Mouse (Mus musculus) liver, embryonic 16.5 days (tissue): ENCODE results near the gene Crat. TPM values are rescaled to one million over a fixed set of nuclear protein-coding genes. Genes with fewer than 3 reads are reported as not detected.
A peak's percentile ranks its signal among the peaks of the same experiment; 100 is the strongest.

Experiments used
- ATAC-seq: fragments of 200-750 bp; cut with Nextera tagmentation; 2 replicates; pipeline ENCODE4 v1.8.0; 2017; ENCODE audit warnings: low read depth, mild to moderate bottlenecking, moderate number of reproducible peaks, moderate library complexity
- H3K27ac ChIP-seq: fragments of 300-500 bp; sonication (generic); 2 replicates; pipeline ENCODE4 v1.5.1; 2014; ENCODE audit warnings: mild to moderate bottlenecking, low read length
- H3K27me3 ChIP-seq: fragments of 300-500 bp; sonication (generic); 2 replicates; pipeline ENCODE4 v1.6.1; 2014; ENCODE audit warnings: low read depth, low read length, mixed read lengths; ENCODE audit not compliant: control insufficient read depth, insufficient read depth
- H3K36me3 ChIP-seq: fragments of 300-500 bp; sonication (generic); 2 replicates; pipeline ENCODE4 v1.6.1; 2014; ENCODE audit warnings: mild to moderate bottlenecking; ENCODE audit not compliant: control insufficient read depth, insufficient read depth
- H3K4me1 ChIP-seq: fragments of 300-500 bp; sonication (generic); 2 replicates; pipeline ENCODE4 v1.6.1; 2014; ENCODE audit warnings: low read depth, low read length, mixed read lengths; ENCODE audit not compliant: control insufficient read depth
- H3K4me2 ChIP-seq: fragments of 300-500 bp; sonication (generic); 2 replicates; pipeline ENCODE4 v1.6.1; 2014; ENCODE audit warnings: low read depth, low read length, mixed read lengths
- H3K4me3 ChIP-seq: fragments of 300-500 bp; sonication (generic); 2 replicates; pipeline ENCODE4 v1.5.1; 2014; ENCODE audit warnings: low read depth, mild to moderate bottlenecking, low read length
- H3K9ac ChIP-seq: fragments of 300-500 bp; sonication (generic); 2 replicates; pipeline ENCODE4 v1.6.1; 2014; ENCODE audit warnings: low read depth, low read length
- H3K9me3 ChIP-seq: fragments of 300-500 bp; sonication (generic); replicated peaks from 2 replicates; pipeline ENCODE4 v1.6.1; 2016; ENCODE audit warnings: low read length; ENCODE audit not compliant: control insufficient read depth
- WGBS: fragments of 180-500 bp; shearing (Covaris S2); extraction: QIAGEN DNeasy Blood & Tissue Kit; methylation state at CpG from one replicate; pipeline ENCODE4 v1.1.7; 2014; ENCODE audit not compliant: insufficient replicate concordance; 5-methylcytosine and 5-hydroxymethylcytosine counted together
- polyA plus RNA-seq: library from polyadenylated mRNA; unstranded; fragments of >200 nt; fragmentation: Nextera tagmentation; extraction: Ambion mirVana; gene quantifications from 2 replicates; pipeline ENCODE4 v1.2.1, GENCODE M21; 2015

Crat gene
- polyA plus RNA-seq, 1 experiment from 2014 or later = 31.3 TPM

DNA sequence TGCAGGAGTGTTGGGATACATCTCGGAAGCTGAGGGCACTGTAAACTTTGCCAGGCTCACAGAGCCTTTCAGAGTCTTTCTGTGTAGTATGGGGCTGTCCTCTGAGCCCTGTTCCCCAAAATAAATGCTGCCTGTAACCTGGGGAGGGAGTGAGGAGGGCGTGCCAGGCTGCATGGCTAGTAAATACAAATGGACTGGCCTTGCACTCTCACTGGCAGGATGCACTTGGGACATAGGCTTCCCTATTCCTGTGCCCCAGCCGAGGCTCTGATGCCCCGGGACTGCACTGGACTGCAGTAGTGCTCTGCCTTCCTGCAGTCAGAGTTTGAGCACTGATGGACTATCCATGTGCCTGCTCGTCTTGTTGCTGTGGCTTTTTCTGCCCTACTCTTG is 26.9 kb upstream of the Crat start:
- no peak for ATAC-seq
- H3K27me3 ChIP-seq = no peaks in the 10 kb centered on the region
- H3K9me3 ChIP-seq = no peaks in the 10 kb centered on the region
- peak overlapping the region; percentile 24; the same call in 1 of the 2 replicates for H3K4me3 ChIP-seq
- peak overlapping the region; percentile 86 for H3K27ac ChIP-seq
- peak overlapping the region; percentile 40 for H3K4me2 ChIP-seq
- 67% methylated on average over 5 of the region's 5 CpGs for WGBS
- H3K4me1 ChIP-seq = peaks cover 29% of the 10 kb centered on the region
- H3K36me3 ChIP-seq = peaks cover 53% of the 10 kb centered on the region
- H3K9ac ChIP-seq = peak overlapping the region; percentile 0; the same call in 1 of the 2 replicates

- 40% methylated on average over 15 of the region's 15 CpGs for WGBS
- H3K4me1 ChIP-seq = peaks cover 29% of the 10 kb centered on the region
- H3K36me3 ChIP-seq = peaks cover 56% of the 10 kb centered on the region
- peak overlapping the region; percentile 40 for H3K4me2 ChIP-seq
- peak overlapping the region; percentile 24; the same call in 1 of the 2 replicates for H3K4me3 ChIP-seq
- H3K9ac ChIP-seq = peak overlapping the region; percentile 0; the same call in 1 of the 2 replicates
- H3K27ac ChIP-seq = peak overlapping the region; percentile 86
- no peaks in the 10 kb centered on the region for H3K27me3 ChIP-seq
- ATAC-seq = peak; percentile 19; the same call in 1 of the 2 replicates
- no peaks in the 10 kb centered on the region for H3K9me3 ChIP-seq
Measured at GRCm38 (mm10) chr2:30441518-30442497, 26.2 kb upstream of the Crat start.

- H3K9ac ChIP-seq = no peak overlapping the region
Measured at GRCm38 (mm10) chr2:30440701-30441517, 25.3 kb upstream of the Crat start.

DNA sequence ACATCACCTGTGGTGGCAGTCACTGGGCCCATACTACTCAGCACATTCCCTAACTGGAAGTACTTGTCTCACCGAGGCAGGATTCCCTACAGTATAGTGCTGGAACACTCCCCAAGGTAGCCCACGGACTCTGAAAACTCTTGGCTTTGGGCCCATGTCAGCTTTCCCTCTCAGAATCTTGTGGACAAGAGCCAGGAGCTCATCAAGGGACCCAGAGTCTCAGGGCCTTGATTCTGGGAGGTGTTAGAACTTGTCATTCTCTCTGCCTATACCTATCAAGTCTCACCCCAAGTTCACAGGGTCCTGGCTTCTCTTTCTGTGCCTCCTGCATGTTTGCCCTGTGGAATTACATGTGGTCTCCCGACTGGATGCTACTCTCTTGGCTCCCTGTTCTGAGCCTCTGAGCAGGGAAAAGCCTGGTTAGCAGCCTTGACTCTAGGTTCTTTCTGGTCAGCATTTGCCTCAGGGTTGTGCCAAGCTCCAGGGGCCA is 24.6 kb upstream of the Crat start:
- 70% methylated on average over 3 of the region's 3 CpGs for WGBS
- Histone ChIP-seq H3K9ac (no peak overlapping the region), H3K27me3 (no peaks in the 10 kb centered on the region), H3K27ac (peak overlapping the region; percentile 86), H3K4me2 (no peak overlapping the region), H3K9me3 (no peaks in the 10 kb centered on the region), H3K4me1 (peaks cover 28% of the 10 kb centered on the region), H3K4me3 (no peak overlapping the region), H3K36me3 (peaks cover 46% of the 10 kb centered on the region)
- no peak for ATAC-seq

More at GRCm38 (mm10) chr2:30440701-30441517, 25.3 kb upstream of the Crat start:
- WGBS = 24% methylated on average over 12 of the region's 12 CpGs
- peak; percentile 35 for ATAC-seq
- no peak overlapping the region for H3K4me3 ChIP-seq
- peaks cover 29% of the 10 kb centered on the region for H3K4me1 ChIP-seq
- H3K27me3 ChIP-seq = no peaks in the 10 kb centered on the region
- no peaks in the 10 kb centered on the region for H3K9me3 ChIP-seq
- H3K4me2 ChIP-seq = peak overlapping the region; percentile 40
- H3K27ac ChIP-seq = peak overlapping the region; percentile 86
- H3K36me3 ChIP-seq = peaks cover 52% of the 10 kb centered on the region

- 91% methylated on average over 6 of the region's 6 CpGs for WGBS
- Histone ChIP-seq H3K36me3 (peaks cover 41% of the 10 kb centered on the region), H3K4me1 (peaks cover 28% of the 10 kb centered on the region), H3K4me2 (no peak overlapping the region), H3K27ac (peak overlapping the region; percentile 25; the same call in 1 of the 2 replicates), H3K4me3 (no peak overlapping the region), H3K9ac (no peak overlapping the region), H3K27me3 (no peaks in the 10 kb centered on the region), H3K9me3 (no peaks in the 10 kb centered on the region)
- ATAC-seq = no peak
Measured at GRCm38 (mm10) chr2:30439631-30440030, 24.0 kb upstream of the Crat start.

DNA sequence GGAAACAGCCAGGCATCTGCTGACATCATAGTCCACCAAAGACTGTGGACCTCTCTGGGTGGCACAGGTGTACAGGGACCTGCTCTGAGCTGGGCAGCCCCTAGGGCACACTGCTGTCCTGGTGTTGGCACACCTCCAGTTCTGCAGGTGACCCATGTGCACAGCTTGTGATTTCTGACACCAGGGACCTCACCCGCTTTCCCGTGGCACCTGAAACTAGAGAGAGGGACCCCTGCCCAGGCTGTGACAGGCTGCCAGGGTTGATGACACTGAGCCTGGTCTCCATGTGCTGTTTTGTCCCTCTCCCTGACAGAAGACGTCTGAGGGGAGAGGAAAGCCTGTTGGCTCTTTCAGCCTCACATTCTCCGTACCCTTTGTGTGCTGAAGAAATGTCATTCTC is 22.2 kb upstream of the Crat start:
- peaks cover 35% of the 10 kb centered on the region for H3K4me1 ChIP-seq
- no peak overlapping the region for H3K4me3 ChIP-seq
- no peak for ATAC-seq
- no peak overlapping the region for H3K4me2 ChIP-seq
- 89% methylated on average over 4 of the region's 4 CpGs for WGBS
- no peaks in the 10 kb centered on the region for H3K27me3 ChIP-seq
- H3K9me3 ChIP-seq = no peaks in the 10 kb centered on the region
- no peak overlapping the region for H3K9ac ChIP-seq
- peaks cover 44% of the 10 kb centered on the region for H3K36me3 ChIP-seq
- no peak overlapping the region for H3K27ac ChIP-seq

DNA sequence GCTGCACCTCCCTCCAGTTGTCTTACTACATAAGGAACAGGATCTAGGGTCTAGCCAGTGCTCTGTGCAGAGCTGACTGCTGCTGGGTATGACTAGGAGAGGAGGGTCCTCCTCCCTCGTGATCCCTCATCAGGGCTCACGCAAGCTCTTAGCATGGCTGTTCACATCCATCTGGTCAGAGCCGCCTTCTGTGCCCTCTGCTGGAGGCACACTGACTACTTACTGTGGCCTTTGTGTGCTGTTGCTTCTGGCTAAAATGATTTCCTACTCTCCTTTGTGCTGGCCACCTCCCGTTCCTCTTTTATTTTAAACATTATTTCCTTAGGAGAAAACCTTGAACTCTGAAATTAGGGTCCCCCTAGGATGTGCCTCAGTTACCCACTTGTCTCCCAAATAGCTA is 21.2 kb upstream of the Crat start:
- Histone ChIP-seq H3K4me2 (no peak overlapping the region), H3K27me3 (no peaks in the 10 kb centered on the region), H3K27ac (no peak overlapping the region), H3K9me3 (no peaks in the 10 kb centered on the region), H3K4me1 (peaks cover 28% of the 10 kb centered on the region), H3K9ac (no peak overlapping the region), H3K4me3 (no peak overlapping the region), H3K36me3 (peaks cover 54% of the 10 kb centered on the region)
- no peak for ATAC-seq
- 81% methylated on average over 4 of the region's 4 CpGs for WGBS

GRCm38 (mm10) chr2:30436156-30436545 is 20.5 kb upstream of the Crat start:
- no peaks in the 10 kb centered on the region for H3K27me3 ChIP-seq
- no peak overlapping the region for H3K9ac ChIP-seq
- no peaks in the 10 kb centered on the region for H3K9me3 ChIP-seq
- ATAC-seq = no peak
- 74% methylated on average over 5 of the region's 5 CpGs for WGBS
- H3K4me2 ChIP-seq = no peak overlapping the region
- H3K4me3 ChIP-seq = no peak overlapping the region
- H3K27ac ChIP-seq = no peak overlapping the region
- peaks cover 24% of the 10 kb centered on the region for H3K4me1 ChIP-seq
- peaks cover 60% of the 10 kb centered on the region for H3K36me3 ChIP-seq
